Mouse (Mus musculus): ENCODE results near the gene Cdk11b. TPM values are rescaled to one million over a fixed set of nuclear protein-coding genes. Genes with fewer than 3 reads are reported as not detected.

The Cdk11b gene
- total RNA-seq (2021) = 10 to 100 TPM; 44.0 to 53.0 TPM

DNA sequence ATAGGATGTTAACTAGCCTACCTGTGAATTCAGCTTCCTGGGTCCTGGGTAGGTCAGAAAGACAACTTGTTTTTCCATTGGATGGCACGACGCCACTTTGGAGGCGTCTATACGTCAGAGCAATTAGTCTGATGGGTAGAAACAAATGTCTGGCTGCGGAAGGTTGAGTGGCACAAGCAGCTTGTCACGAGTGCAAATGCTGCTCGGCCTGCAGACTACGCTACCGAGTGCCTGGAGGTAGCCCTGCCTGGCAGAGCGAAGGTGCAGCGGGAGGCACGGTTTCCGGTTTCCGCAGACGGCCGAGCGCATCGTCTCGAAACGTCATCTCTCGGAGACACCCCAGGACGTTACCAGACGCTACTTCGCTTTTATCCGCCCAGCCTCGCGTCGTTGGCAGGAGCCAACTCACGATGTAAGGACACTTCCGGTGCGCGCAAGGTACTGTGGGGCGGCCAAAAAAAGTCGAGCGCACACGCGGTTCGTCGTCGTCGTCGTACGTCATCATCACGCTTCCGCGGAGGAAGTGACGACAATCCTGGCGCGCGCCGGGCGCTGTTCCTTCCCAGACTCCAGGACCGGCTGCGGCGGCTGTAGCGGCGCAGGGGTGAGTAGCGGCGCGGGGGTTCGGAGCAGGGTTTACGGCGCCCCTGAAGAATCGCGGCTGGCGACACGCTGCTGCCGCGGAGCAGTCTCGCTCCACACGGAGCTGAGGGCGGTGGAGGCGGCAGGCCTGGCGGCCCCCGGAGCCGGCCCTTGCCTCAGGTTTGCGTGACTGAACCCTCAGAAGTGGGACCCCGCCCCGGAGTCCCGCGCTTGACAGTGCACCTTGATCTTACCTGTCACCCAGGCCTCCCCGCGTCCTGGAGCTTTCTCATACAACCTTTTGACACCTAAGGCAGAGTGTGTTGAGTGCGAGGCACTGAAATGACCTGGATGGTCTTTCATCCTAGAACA, at the start of gene Cdk11b:
Gene Cdk11b (plus strand): TSS at position 517 of the 954 bp plus-strand sequence.
- intact Hi-C loops (cut with DNase I) = loop anchor here (5.0 kb wide), 1 partner anchor 43 kb away; the partner anchor contains the start of gene Mib2
- peak; percentile 97 for DNase-seq (ENCODE audit: low spot score in 2 of 2)

DNA sequence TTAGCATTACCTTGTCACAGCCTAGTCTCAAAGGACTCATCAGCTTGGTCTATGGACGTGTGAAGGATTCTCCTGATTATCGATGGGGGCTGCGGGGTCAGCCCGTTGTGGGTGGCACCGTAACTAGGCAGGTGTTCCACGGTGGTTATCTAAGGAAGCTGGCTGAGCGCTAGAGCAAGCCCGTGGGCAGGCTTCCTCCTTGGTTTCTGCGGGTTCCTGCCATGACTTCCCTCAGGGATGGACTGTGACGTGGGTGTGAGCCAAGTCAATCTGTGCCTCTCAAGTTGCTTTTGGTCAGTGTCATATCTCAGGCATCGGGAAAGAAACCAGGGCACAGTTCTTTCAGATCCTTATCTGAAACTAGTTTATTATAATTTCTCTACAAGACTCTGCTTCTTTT, 49.7 kb upstream of the Cdk11b start:
- intact Hi-C loops (cut with DNase I) = loop anchor here (10.0 kb wide), 1 partner anchor 210 kb away; the partner anchor contains the start of gene Prkcz
- DNase-seq (ENCODE audit: low spot score in 2 of 2) = no peak

DNA sequence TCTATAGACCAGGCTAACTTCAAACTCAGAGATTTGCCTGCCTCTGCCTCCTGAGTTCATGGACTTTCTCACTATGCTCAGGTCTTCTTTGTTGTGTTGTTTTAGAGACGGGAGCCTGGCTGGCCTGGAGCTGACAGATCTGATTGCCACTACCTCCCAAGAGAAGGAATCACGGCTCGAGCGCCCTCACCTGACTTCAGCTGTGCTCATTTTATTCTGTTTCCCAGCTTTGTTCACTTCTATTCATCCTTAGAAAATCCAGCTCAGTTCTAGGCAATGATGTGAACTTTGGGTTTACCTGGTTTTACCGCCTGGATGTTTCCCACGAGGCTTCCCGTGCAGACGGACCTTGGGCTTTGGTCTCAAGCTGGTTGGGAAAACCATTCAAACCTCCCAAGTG, 49.1 kb upstream of the Cdk11b start:
- no peak for DNase-seq (ENCODE audit: low spot score in 2 of 2)
- intact Hi-C loops (cut with DNase I) = loop anchor here (10.0 kb wide), 1 partner anchor 211 kb away; the partner anchor contains the start of gene Prkcz

DNA sequence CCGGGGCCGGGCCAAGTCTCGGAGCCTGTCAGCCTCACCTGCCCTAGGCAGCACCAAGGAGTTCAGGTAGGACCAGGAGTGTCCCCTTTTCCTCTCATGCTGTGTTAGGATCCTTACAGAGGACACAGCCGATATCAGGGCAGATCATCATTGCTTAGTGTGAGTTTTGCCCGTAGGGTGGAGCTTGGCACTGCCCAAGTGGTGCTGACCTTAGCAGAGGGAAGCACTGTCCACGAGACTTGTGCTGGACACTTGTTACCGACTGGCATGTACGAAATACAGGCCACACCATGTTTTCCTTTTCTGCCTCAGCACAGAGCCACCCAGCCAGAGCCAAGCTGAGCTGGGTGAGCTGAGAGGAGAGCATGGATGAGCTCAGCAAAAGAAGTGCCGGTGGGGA, 47.5 kb upstream of the Cdk11b start:
- DNase-seq (ENCODE audit: low spot score in 2 of 2) = no peak
- intact Hi-C loops (cut with DNase I) = loop anchor here (10.0 kb wide), 1 partner anchor 212 kb away; the partner anchor contains the start of gene Prkcz

DNA sequence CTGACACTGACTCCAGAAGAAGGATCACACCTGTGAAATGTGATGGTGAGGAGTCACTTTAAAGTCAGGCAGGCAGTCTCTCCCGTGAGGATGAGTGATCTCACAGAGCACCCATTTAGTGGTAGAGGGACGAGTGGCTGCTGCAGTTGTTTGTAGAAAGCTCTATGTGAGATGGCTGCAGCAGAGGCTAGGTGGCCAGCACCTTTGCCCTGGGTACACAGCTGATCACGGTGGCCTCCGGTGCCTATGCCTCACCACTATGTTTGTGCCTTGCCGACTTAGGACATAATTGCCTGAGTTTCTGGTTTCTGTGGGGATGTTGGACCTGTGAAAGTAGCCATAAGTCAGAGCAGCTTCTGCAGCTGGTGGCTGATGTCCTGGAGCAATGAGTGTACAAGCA, 46.9 kb upstream of the Cdk11b start:
- intact Hi-C loops (cut with DNase I) = loop anchor here (10.0 kb wide), 1 partner anchor 213 kb away; the partner anchor contains the start of gene Prkcz
- DNase-seq (ENCODE audit: low spot score in 2 of 2) = no peak

DNA sequence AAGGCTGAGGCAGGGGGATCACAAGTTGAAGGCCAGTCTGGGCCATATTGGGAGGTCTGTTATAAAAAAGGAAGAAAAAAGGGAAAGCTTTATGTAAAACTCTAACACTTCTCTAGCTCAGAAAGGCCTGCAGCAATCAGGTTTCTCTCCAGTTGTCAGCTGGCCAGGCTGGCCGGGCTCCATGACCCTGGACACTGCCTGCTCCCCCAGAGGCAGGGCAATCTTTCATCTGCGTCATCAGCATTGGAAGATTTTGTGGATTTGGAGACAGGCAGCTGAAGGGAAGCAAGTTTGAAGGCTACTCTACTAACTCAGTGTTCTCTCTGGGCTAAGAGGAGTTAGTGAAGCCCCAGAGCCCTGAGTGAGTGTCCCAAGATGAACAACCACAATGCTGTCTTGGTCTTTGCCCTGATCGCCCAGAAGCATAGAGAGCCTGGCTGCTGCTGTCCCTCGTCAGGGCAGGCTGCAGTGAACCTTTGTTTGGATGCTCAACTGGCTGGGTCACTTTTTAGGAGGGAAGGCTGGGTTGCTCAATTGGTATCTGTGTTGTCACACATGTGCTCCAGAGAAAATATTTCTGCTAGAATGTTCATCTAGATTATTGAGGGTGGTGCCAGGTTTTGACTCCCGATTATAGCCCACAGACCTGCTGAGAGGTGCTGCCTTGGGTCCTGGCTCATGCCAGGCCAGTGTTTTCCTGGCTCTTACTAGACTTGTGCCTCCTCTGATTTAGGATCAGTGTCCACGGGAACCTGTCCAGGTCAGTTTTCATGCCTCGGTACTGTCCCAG, 46.1 kb upstream of the Cdk11b start:
- intact Hi-C loops (cut with DNase I) = loop anchor here (10.0 kb wide), 1 partner anchor 214 kb away; the partner anchor contains the start of gene Prkcz
- no peak for DNase-seq (ENCODE audit: low spot score in 2 of 2)

DNA sequence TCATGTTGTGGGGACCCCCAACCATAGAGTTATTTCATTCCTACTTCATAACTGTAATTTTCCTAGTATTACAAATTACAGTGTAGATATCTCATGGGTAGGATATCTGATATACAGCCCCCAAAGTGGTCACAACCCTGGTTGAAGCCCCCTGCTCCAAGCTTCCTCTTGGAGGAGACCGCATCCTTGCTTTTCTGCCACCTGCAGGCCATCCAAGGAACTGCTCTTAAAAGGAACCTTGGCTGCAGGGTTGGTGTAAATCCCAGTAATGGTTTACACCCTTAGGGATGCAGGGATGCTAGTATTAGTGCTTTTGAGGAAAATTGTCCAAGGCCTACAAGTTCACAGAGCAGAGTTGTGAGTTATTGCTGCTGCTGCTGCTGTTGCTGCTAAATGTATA, 44.2 kb upstream of the Cdk11b start:
- intact Hi-C loops (cut with DNase I) = loop anchor here (2.0 kb wide), 1 partner anchor 100 kb away; no protein-coding TSS in a partner anchor
- DNase-seq (ENCODE audit: low spot score in 2 of 2) = peak in 1 of 2 experiments; percentile 44

DNA sequence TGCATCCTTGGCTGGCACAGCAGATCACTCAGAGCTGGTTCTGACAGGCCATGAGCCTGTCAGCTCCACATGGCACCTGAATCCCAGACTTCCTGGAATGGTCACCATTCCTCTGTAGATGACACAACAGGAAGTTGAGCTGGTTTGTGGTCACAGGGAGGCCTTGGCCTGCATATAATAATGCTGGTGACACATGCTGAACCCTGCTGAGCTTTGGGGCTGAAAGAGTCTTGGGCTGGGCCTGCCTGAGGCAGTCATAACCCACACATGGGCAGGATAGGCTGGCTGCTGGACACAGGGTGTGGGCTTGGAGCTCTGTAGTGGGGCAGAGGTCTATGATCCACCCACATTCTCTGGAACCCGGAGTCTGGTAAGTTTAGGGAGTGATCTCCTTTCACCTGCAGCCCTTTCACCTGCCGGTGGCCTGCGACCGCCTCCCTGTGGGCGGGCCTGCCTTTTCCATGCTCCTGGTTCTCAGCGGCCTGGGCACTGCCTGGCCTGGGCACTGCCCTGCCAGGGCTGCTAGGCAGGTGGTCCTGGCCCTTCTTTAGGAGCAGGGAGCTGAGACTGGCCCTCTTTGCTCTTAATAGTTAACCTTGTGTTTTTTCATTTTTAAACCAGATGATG, 42.3 kb upstream of the Cdk11b start:
- intact Hi-C loops (cut with DNase I) = no loop called here

DNA sequence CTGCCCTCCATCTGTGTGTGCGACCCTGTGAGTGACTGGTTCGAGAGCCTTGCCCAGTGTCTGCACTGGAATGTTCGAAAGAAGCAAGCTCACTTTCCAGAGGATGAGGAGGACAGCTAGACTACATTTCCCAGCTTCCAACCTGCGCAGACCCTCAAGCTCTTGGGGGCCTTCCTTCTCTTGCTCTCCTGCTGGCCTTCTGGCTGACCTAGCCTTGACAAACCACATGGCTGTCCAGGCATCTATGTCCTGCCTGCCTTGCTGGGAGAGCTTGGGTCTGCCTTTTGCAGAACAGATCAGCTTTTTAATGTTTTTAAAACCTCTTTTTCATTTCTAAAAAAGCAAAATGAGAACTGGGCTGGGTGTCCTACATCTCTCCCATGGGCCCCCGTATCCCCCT, 35.3 kb upstream of the Cdk11b start:
- intact Hi-C loops (cut with DNase I) = no loop called here
- no peak for DNase-seq (ENCODE audit: low spot score in 2 of 2)

More for the DNA sequence above, 42.3 kb upstream of the Cdk11b start:
- DNase-seq (ENCODE audit: low spot score in 2 of 2) = no peak

DNA sequence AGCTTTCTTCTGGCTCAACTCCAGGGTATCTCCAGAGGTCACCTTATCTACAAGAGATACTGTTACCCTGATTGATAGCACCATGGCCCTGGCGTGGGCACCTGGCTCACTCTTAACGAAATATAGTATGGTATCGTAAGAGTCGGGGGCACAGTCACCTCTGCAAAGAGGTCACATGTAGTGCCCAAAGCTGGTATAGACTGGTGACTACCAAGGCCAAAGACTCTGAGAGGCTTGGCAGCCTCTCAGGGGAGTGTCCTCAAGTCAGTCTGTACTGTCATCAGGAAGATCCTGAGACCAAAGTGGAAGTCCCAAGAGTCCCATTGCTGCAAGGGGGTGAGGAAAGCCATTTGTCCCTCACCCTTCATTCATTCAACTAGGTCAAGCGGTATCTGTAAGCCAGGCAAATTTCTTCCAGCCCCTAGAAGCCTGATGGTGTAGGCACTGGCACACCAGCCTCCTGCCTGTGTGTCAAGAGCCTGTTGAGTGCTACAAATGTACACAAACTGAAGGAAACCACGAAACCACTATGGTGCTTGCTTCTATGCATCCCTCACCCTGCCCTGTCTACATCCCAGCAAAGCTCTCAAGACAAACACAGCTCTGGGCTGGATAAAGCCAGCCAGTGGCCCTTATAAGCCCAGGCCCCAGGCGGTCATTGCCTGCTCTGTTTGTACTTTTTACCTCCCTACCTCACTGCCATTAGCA, 33.5 kb upstream of the Cdk11b start:
- DNase-seq (ENCODE audit: low spot score in 2 of 2) = no peak
- intact Hi-C loops (cut with DNase I) = no loop called here

DNA sequence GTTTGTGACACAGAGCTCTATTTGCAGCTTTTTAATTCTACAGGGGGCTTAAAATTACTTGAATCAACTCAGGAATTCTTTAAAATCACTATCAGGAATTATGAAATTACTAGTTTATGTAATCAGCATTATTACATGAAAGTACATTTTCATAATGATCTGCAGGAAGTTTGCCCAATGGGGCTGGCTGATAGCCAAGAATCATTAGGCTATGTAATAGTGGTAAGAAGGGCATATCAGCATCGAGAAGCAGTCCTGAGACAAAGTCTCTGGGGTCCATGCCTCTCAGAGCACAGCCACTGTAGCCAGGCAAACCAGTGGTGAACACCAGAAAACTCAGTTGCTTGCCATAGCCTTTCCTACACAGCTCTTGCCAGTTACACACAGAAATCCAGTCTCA, 30.9 kb upstream of the Cdk11b start:
- intact Hi-C loops (cut with DNase I) = no loop called here

DNA sequence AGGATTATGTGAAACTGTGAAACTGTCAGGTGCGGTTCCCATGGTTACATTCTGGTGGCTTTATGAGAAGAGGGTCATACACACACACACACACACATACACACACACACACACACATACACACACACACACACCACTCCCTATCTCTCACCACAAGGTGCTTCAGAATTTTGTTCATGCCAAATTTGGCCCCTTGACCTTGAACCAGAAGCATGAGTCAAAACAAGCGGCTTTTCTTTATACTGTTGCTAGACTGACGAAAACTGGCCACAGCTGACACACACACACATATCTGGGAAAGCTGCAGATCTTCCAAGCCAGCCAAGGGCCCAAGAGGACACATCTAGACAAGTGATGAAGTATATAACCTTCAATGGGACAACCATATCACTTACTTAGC, 28.9 kb upstream of the Cdk11b start:
- no peak for DNase-seq (ENCODE audit: low spot score in 2 of 2)
- intact Hi-C loops (cut with DNase I) = no loop called here

More for the DNA sequence above, 30.9 kb upstream of the Cdk11b start:
- no peak for DNase-seq (ENCODE audit: low spot score in 2 of 2)

DNA sequence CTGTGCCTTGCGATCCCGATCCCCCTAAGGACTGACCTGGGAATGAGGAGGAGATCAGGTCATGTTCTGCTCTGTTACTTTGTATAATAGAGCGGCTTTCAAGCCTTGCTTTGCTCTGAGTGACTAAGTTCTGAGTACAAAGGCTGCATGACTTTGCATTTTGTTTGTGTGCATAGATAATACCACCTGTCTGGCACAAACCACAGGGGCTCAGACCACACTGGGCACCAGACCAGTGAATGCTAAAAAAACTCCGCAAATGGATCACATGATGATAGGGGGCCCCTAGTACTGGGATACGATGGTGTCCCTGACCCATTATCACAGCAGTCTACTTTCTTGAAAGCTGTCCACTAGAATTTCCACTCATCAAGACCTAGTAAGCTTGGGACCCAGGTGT, 28.0 kb upstream of the Cdk11b start:
- no peak for DNase-seq (ENCODE audit: low spot score in 2 of 2)
- intact Hi-C loops (cut with DNase I) = no loop called here

DNA sequence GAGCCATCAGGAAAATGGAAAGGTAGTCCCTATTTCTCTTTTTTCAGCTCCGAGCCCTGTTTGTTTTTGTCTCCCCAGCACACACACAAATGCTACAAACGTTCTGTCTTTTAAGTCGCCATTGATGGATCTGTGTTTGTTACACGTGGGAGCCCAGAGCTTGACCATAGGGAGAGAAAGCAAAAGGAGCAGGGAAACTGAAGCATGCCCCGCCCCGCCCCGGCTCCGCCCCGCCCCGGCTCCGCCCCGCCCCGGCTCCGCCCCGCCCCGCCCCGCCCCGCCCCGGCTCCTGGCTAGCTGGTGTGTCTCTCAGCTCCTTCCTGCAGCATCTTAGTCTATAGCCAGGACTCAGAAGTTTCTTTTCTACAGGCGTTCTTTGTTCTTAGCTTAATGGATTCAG, 26.1 kb upstream of the Cdk11b start:
- intact Hi-C loops (cut with DNase I) = no loop called here
- no peak for DNase-seq (ENCODE audit: low spot score in 2 of 2)

DNA sequence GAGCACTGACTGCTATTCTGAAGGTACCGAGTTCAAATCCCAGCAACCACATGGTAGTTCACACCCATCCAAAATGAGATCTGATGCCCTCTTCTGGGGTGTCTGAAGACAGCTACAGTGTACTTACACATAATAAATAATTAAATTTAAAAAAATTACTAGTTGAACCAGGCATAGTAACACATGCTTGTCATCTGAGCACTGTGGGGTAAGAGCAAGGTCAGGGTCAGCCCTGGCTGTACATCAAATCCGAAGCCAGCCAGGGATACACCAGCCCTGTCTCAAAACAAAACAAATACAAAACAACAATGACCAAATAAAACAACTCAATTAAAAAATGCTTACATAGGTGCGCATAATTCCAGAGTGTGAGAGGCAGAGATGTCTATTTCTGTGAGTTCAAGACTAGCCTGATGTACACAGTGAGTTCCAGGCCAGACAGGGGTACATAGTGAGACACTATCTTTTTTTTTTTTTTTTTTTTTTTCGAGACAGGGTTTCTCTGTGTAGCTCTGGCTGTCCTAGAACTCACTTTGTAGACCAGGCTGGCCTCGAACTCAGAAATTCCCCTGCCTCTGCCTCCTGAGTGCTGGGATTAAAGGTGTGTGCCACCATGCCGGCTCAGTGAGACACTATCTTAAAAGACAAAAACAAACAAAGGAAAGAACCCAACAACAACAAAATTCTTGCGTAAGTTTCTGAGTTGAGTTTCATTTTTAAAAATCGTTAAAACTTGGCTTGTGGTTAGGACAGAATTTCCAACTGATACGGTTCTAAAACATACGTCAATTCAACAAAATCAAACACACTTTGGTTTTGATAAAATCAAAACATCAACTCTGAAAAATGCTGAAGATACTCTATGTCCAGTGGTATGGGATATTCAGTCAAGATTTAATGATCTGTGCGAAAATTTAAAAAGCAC, 24.5 kb upstream of the Cdk11b start:
- no peak for DNase-seq (ENCODE audit: low spot score in 2 of 2)
- intact Hi-C loops (cut with DNase I) = no loop called here

DNA sequence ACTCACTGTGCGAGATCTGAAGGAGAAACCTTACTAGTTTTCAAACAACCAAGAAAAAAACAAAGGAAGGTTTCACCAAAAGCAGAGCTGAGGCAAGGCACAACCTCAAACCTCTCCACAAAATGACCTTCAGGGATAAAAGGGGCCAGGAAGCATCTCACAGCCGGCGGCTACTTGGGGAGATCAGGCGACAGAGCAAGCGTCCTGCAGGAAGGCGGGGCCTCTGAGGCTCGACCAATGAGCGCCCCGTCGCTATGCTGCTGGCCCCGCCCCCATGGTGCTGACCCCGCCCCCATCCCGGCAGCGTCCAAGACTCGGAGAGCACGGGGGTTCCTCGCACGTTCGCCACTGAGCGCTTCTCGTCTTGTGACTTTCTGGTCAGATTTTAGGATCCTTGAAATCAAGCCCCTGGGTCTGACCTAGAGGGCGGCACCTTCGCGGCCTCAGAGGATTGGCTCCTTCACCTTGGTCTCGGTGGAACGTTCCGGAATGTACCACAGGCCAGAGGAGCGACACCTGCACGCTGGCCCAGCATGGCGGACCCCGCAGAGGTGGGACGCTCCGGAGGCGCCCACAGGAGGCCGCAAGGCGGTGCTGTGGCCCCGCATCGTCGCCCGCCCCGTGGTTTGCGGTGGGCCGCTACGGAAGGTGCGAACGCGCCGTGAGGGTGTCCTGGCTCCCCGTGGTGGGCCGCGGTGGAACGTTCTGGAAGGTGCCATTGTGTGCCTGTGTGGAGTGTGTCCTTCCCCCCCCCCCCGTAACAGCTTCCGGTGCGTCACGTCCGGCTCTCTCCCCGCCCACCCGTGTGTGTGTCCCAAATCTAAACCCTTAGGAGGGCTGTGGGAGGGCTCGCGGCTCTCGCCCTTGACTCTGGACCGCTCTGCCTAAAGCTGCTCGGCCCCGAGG, 23.3 kb upstream of the Cdk11b start, which contains the start of gene Slc35e2:
Gene Slc35e2 (plus strand): TSS at position 326 of the 906 bp plus-strand sequence.
- intact Hi-C loops (cut with DNase I) = no loop called here

DNA sequence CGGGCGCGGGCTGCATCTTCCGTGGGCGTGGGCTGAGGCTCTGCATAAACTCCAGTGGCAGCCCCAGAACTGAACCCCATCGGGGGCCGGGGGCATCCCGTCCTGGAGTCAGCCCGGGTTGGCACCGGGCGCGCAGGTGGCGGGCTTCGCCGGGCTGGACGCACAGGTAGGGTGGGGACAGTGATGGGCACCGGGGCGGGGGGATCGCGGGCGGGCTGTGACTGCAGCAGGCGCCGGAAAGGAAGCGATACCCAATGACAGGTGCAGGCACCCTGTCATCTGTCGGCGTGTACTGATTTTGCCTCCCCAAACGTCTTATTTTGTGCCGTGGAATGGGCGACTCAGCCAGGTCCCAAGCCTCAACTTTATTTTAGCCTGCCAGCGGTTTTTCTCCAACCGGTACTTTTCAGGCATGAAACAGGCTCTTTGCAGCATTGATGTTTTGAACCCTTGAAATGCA, 22.6 kb upstream of the Cdk11b start:
- intact Hi-C loops (cut with DNase I) = no loop called here
- no peak for DNase-seq (ENCODE audit: low spot score in 2 of 2)

More for the DNA sequence above, 23.3 kb upstream of the Cdk11b start, which contains the start of gene Slc35e2:
- DNase-seq (ENCODE audit: low spot score in 2 of 2) = peak; percentile 97 to 98

All from left cerebral cortex, postnatal 36 days (tissue).